Mouse (Mus musculus) liver, embryonic 16.5 days (tissue): ENCODE results near the gene Hyal1. TPM values are rescaled to one million over a fixed set of nuclear protein-coding genes. Genes with fewer than 3 reads are reported as not detected.

Experiments
- ATAC-seq: fragments of 200-750 bp; cut with Nextera tagmentation; 2 replicates; pipeline ENCODE4 v1.8.0; 2017; ENCODE audit warnings: low read depth, mild to moderate bottlenecking, moderate number of reproducible peaks, moderate library complexity
- H3K27ac ChIP-seq: fragments of 300-500 bp; sonication (generic); 2 replicates; pipeline ENCODE4 v1.5.1; 2014; ENCODE audit warnings: mild to moderate bottlenecking, low read length
- H3K27me3 ChIP-seq: fragments of 300-500 bp; sonication (generic); 2 replicates; pipeline ENCODE4 v1.6.1; 2014; ENCODE audit warnings: low read depth, low read length, mixed read lengths; ENCODE audit not compliant: control insufficient read depth, insufficient read depth
- H3K36me3 ChIP-seq: fragments of 300-500 bp; sonication (generic); 2 replicates; pipeline ENCODE4 v1.6.1; 2014; ENCODE audit warnings: mild to moderate bottlenecking; ENCODE audit not compliant: control insufficient read depth, insufficient read depth
- H3K4me1 ChIP-seq: fragments of 300-500 bp; sonication (generic); 2 replicates; pipeline ENCODE4 v1.6.1; 2014; ENCODE audit warnings: low read depth, low read length, mixed read lengths; ENCODE audit not compliant: control insufficient read depth
- H3K4me2 ChIP-seq: fragments of 300-500 bp; sonication (generic); 2 replicates; pipeline ENCODE4 v1.6.1; 2014; ENCODE audit warnings: low read depth, low read length, mixed read lengths
- H3K4me3 ChIP-seq: fragments of 300-500 bp; sonication (generic); 2 replicates; pipeline ENCODE4 v1.5.1; 2014; ENCODE audit warnings: low read depth, mild to moderate bottlenecking, low read length
- H3K9ac ChIP-seq: fragments of 300-500 bp; sonication (generic); 2 replicates; pipeline ENCODE4 v1.6.1; 2014; ENCODE audit warnings: low read depth, low read length
- H3K9me3 ChIP-seq: fragments of 300-500 bp; sonication (generic); replicated peaks from 2 replicates; pipeline ENCODE4 v1.6.1; 2016; ENCODE audit warnings: low read length; ENCODE audit not compliant: control insufficient read depth
- WGBS: fragments of 180-500 bp; shearing (Covaris S2); extraction: QIAGEN DNeasy Blood & Tissue Kit; methylation state at CpG from one replicate; pipeline ENCODE4 v1.1.7; 2014; ENCODE audit not compliant: insufficient replicate concordance; 5-methylcytosine and 5-hydroxymethylcytosine counted together
- polyA plus RNA-seq: library from polyadenylated mRNA; unstranded; fragments of >200 nt; fragmentation: Nextera tagmentation; extraction: Ambion mirVana; gene quantifications from 2 replicates; pipeline ENCODE4 v1.2.1, GENCODE M21; 2015

Hyal1 gene
- polyA plus RNA-seq, 1 experiment from 2014 or later, result 3.8 TPM

DNA sequence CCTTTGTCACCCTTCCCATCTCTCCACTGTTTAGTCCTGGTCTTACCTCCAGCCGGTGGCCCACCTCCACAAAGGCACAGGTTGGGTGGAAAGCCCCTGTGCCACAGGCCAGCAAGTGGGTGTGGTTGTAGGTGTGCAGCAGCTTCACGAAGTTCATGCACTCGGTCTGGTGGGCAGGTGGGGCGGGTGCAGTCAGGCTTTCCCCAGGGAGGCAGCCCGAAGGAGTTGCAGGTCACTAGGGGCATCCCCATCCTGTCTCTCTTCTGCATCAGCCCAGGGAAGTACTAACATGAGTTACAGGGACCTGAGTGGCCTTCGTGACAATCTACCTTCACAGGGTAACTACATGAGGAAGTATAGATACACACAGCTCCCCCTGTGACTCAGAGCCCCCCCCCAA is 26.5 kb downstream of the Hyal1 start:
- 63% methylated on average over 6 of the region's 6 CpGs for WGBS
- Histone ChIP-seq H3K4me2 (no peak overlapping the region), H3K27ac (no peak overlapping the region), H3K9ac (no peak overlapping the region), H3K36me3 (no peaks in the 10 kb centered on the region), H3K9me3 (no peaks in the 10 kb centered on the region), H3K4me3 (no peak overlapping the region), H3K27me3 (no peaks in the 10 kb centered on the region; the same call in 1 of the 2 replicates), H3K4me1 (peaks cover 19% of the 10 kb centered on the region)
- no peak for ATAC-seq

DNA sequence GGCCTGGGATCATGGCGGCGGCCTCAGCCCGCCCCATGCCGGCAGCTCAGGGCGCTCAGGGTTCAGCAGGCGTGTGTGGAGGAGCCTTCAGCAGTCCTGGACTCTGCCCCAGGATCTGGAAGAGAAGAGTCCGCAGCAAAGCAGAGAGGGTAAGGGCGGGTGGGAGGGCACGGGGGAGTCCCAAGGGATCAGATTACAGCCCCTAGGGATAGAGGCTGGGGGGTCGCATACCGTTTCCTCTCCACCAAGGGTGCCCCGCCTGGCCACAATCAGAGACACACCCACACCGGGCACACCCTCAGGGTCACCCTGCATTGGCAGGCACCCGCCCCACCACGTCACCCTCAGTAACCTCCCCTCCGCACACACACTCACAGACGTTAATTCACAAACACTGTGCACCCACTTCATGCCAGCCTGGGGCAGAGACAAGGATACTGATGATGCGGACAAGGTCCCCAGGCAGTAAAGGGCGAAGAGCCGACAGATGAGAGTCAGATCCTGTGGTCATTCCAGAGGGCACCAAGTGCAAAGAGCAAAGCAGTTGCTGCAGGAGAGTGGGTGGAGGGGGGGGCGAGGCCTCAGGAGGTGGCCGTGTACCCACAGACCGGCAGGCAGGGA is 28.4 kb downstream of the Hyal1 start:
- H3K4me2 ChIP-seq, result no peak overlapping the region
- no peaks in the 10 kb centered on the region for H3K9me3 ChIP-seq
- no peak overlapping the region for H3K4me3 ChIP-seq
- H3K27ac ChIP-seq, result no peak overlapping the region
- no peaks in the 10 kb centered on the region for H3K36me3 ChIP-seq
- H3K4me1 ChIP-seq, result peaks cover 15% of the 10 kb centered on the region
- H3K27me3 ChIP-seq, result no peaks in the 10 kb centered on the region; the same call in 1 of the 2 replicates
- no peak overlapping the region for H3K9ac ChIP-seq
- no peak; the same call in 1 of the 2 replicates for ATAC-seq
- 43% methylated on average over 23 of the region's 23 CpGs for WGBS

DNA sequence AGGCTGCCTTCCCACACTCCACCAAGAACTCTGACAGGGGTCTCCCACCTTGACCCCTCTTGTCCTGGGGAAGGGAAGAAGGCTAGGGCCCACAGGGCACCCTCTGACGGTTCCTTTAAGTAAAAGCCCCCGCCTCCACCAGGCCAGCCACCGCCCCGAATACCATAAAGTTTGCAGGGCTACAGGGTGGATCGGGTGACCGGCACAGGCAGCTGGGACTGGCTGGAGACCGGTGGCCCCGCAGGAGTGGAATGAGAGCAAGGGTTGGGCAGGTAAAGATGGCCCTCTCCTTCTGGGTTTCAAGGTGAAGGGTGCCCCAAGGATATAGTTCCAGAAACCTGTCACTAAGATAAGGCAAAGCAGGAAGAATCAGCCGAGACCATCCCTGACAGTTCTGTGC is 29.9 kb downstream of the Hyal1 start:
- H3K36me3 ChIP-seq, result no peaks in the 10 kb centered on the region
- ATAC-seq, result no peak
- WGBS, result 43% methylated on average over 9 of the region's 9 CpGs
- no peak overlapping the region for H3K27ac ChIP-seq
- no peak overlapping the region for H3K4me2 ChIP-seq
- H3K9ac ChIP-seq, result no peak overlapping the region
- no peaks in the 10 kb centered on the region; the same call in 1 of the 2 replicates for H3K27me3 ChIP-seq
- peaks cover 14% of the 10 kb centered on the region for H3K4me1 ChIP-seq
- H3K4me3 ChIP-seq, result no peak overlapping the region
- H3K9me3 ChIP-seq, result no peaks in the 10 kb centered on the region

DNA sequence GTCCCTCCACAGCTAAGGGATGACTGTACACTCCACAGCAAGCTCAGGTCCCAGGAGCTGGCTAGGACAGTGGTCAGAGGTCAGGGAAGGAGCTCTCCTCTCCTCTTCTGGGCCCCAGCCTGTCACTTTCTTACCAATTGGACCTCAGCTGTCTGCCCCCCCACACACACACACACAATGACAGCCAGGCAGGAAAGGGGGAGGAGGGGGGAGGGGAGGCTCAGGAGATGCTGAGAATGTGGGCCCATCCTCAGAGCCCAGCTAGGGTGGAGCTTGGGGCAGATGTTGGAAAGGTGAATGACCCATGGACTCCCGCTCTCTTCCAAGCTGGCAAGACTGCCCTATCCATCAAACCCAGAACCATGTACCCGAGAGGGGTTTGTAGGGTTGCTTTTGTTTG is 30.3 kb downstream of the Hyal1 start:
- H3K36me3 ChIP-seq, result no peaks in the 10 kb centered on the region
- H3K4me1 ChIP-seq, result peaks cover 16% of the 10 kb centered on the region
- H3K4me2 ChIP-seq, result no peak overlapping the region
- H3K27ac ChIP-seq, result no peak overlapping the region
- no peak overlapping the region for H3K9ac ChIP-seq
- H3K4me3 ChIP-seq, result no peak overlapping the region
- WGBS, result 57% methylated on average over 2 of the region's 2 CpGs
- H3K9me3 ChIP-seq, result no peaks in the 10 kb centered on the region
- H3K27me3 ChIP-seq, result no peaks in the 10 kb centered on the region; the same call in 1 of the 2 replicates
- ATAC-seq, result no peak

DNA sequence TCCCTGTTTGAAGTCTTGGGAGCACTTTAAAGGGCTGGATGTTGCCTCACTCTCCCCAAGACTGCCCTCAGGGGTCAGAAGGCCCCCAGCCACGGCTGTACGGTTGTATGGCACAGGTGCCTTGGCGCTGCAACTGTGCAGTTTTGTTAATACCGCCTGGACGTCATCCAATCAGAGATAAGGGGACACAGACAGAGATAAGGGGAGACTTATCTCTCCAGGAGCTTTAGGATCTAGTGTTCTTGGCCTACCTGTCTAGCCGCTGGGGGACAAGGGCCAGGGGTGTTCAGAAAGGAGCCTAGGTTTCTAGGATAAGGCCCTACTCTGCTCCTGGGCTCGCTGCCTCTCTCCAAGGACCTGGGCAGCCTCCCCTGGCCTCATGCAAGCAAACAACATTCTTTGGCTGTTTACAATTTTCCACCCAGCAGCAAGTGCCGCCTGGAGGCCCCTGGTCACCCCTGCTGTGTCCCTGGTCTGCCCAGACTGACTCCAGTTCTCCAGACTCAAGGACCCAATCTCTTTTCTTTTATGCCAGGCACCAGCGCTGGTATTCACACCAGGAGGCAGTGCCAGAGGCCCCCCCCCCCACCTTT is 31.0 kb downstream of the Hyal1 start:
- no peak overlapping the region for H3K4me2 ChIP-seq
- ATAC-seq, result no peak
- no peak overlapping the region for H3K4me3 ChIP-seq
- H3K9me3 ChIP-seq, result no peaks in the 10 kb centered on the region
- WGBS, result 45% methylated on average over 9 of the region's 9 CpGs
- H3K4me1 ChIP-seq, result peaks cover 15% of the 10 kb centered on the region
- H3K27ac ChIP-seq, result no peak overlapping the region
- no peaks in the 10 kb centered on the region for H3K36me3 ChIP-seq
- no peak overlapping the region for H3K9ac ChIP-seq
- H3K27me3 ChIP-seq, result no peaks in the 10 kb centered on the region; the same call in 1 of the 2 replicates

DNA sequence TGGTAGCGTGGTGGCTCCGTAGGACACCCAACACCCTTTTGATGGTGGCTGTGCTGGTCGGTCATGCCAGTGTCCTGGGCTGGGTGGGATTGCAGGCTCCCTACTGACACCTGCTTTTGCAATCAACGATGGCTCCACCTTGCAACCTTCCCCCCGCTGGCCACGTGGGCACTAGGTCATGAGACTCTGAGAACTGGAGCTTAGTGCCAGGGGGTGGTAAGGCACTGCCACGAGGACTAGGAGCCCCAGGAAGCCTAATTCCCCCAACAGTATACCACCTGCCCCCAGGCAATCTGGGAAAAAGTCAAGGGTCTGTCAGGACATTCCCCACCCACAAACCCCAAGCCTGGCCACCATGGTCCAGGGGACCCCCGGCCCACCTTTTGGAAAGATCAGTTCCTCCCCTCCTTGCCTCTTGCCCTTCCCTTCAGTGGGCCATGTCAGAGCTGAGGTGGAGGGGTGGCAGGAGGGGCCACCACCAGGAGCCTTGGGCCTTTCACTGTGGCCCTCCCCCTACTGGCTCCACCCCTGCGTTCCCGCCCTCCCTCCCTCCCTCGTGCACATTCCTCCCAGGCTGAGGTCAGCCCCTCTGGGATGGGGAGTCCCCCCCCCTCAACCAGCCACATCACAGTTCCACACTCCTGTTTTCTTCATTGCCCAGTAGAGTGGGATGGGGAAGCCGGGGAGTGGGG is 32.2 kb downstream of the Hyal1 start, which contains the start of gene Sema3b:
TSS of gene Sema3b (minus strand) at position 489 of the 692 bp plus-strand sequence.
- H3K9ac ChIP-seq, result no peak within 1 kb of the TSS
- ATAC-seq, result no peak
- no peak within 1 kb of the TSS for H3K4me2 ChIP-seq
- H3K36me3 ChIP-seq, result no peaks in the 10 kb centered on the region
- no peak within 1 kb of the TSS for H3K4me3 ChIP-seq
- H3K4me1 ChIP-seq, result peaks cover 20% of the 10 kb centered on the region
- no peaks in the 10 kb centered on the region for H3K9me3 ChIP-seq
- no peaks in the 10 kb centered on the region; the same call in 1 of the 2 replicates for H3K27me3 ChIP-seq
- H3K27ac ChIP-seq, result no peak within 1 kb of the TSS
- 57% methylated on average over 12 of the region's 12 CpGs for WGBS

DNA sequence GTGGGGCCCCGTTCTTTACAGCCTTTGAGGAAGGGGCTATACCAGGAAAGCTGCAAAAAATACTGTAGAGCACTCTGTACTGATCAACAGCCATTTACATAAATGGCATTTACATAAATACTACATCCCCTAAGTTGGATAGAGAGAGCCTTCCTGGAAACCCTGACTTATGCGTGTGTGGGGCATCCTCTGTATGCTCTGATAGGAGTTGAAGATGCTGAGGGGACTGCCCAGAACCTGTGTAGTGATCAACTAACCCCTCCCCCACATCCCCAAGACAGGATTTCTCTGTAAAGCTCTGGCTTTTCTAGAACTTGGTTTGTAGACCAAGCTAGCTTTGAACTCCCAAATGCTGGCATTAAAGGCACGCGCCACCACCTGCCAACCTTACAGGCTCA is 32.7 kb downstream of the Hyal1 start:
- no peak overlapping the region for H3K27ac ChIP-seq
- no peaks in the 10 kb centered on the region for H3K36me3 ChIP-seq
- ATAC-seq, result no peak
- H3K27me3 ChIP-seq, result no peaks in the 10 kb centered on the region
- H3K4me1 ChIP-seq, result peaks cover 20% of the 10 kb centered on the region
- H3K9me3 ChIP-seq, result no peaks in the 10 kb centered on the region
- H3K9ac ChIP-seq, result no peak overlapping the region
- H3K4me2 ChIP-seq, result no peak overlapping the region
- WGBS, result 76% methylated on average over 4 of the region's 4 CpGs
- no peak overlapping the region for H3K4me3 ChIP-seq

DNA sequence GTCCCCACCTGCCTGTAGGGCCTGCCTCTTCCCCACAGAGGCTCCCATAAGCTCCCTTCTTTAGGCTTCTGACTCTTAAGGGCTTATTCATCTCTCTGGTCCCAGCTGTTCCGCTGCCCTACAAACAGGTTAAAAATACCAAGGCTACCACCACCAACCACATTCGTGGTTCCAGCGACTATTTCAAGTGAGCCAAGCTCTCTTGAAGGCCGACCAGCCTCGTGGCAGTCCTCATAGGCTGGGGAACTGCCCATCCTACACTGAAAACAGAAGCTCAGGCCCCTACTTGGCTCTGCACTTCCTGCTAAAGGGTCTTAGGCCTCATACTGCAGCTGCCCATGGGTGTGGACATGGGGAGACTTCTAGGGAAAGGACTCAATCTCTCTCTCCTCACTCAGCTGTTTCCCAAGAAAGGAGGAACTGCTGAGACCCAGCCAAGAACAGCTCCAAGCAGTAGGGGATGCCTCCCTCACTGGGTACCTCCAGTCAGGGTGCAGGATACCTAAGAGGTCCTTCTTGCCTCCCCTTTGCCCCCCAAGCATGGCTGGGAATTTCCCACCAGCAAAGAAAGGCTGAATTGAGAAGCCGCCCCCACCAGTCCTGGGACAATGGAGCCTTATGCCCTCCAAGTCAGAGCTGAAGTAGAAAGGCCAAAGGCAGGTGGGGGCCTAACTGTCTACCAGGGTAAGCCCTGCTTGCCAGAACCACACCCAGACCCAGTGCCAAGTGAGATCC is 34.9 kb downstream of the Hyal1 start:
- WGBS, result 33% methylated on average over 6 of the region's 6 CpGs
- H3K4me2 ChIP-seq, result peak overlapping the region; percentile 97
- peaks cover 12% of the 10 kb centered on the region for H3K4me1 ChIP-seq
- peaks cover 13% of the 10 kb centered on the region for H3K36me3 ChIP-seq
- no peaks in the 10 kb centered on the region for H3K9me3 ChIP-seq
- peak overlapping the region; percentile 62; the same call in 1 of the 2 replicates for H3K4me3 ChIP-seq
- H3K27ac ChIP-seq, result peak overlapping the region; percentile 71; the same call in 1 of the 2 replicates
- H3K9ac ChIP-seq, result peak overlapping the region; percentile 75; the same call in 1 of the 2 replicates
- H3K27me3 ChIP-seq, result no peaks in the 10 kb centered on the region
- ATAC-seq, result no peak; the same call in 1 of the 2 replicates
